Mouse (Mus musculus): ENCODE results near the gene Gm12184. TPM values are rescaled to one million over a fixed set of nuclear protein-coding genes. Genes with fewer than 3 reads are reported as not detected.
A peak's percentile ranks its signal among the peaks of the same experiment; 100 is the strongest.

The Gm12184 gene
- polyA plus RNA-seq, 1 experiment from 2014 or later, result 4.5 TPM

- ATAC-seq (ENCODE audit: insufficient number of reproducible peaks, insufficient read depth, low FRiP score, low read depth), result no peak
- WGBS, result 74% methylated on average over 15 of the region's 16 CpGs
- Histone ChIP-seq H3K9me3 (ENCODE audit: control insufficient read depth, low read depth, low read length) (no peaks in the 10 kb centered on the region), H3K9ac (replicated peaks; ENCODE audit: low read depth, low read length) (peak overlapping the region; percentile 92; the same call in 1 of the 2 replicates), H3K36me3 (ENCODE audit: control insufficient read depth, insufficient read depth, low read length) (peaks cover 31% of the 10 kb centered on the region), H3K4me2 (replicated peaks; ENCODE audit: low read depth, low read length) (peak overlapping the region; percentile 68), H3K27me3 (ENCODE audit: control insufficient read depth, insufficient read depth, low read length) (no peaks in the 10 kb centered on the region), H3K4me1 (ENCODE audit: control insufficient read depth, insufficient read depth, low read length) (peaks cover 15% of the 10 kb centered on the region; the same call in 1 of the 2 replicates), H3K4me3 (ENCODE audit: low read depth, low read length) (peak overlapping the region; percentile 74), H3K27ac (ENCODE audit: low read length) (no peak overlapping the region)
Measured at GRCm38 (mm10) chr11:48815851-48816250, 10.6 kb downstream of the Gm12184 start.

DNA sequence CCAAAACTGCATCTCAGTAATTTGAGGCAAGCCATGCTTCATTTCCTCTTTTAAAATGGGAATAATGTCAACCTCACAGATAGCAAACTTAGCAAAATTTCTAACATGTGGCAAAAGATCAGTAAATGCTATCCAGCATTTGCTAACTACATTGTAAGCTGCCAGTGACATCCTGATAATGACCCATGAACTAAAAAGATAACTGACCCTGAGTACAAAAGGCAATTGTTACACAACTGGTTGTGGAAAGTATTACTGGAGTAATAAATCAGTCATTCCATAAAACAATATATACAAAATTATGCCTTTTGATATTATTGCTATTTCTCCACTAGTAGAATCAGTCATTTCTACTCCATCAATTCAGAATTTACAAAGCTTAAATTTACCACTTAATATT lies 12.7 kb downstream of the Gm12184 start:
- Histone ChIP-seq H3K4me3 (ENCODE audit: low read depth, low read length) (no peak overlapping the region), H3K4me1 (ENCODE audit: control insufficient read depth, insufficient read depth, low read length) (peaks cover 15% of the 10 kb centered on the region; the same call in 1 of the 2 replicates), H3K4me2 (replicated peaks; ENCODE audit: low read depth, low read length) (no peak overlapping the region), H3K27ac (ENCODE audit: low read length) (no peak overlapping the region), H3K27me3 (ENCODE audit: control insufficient read depth, insufficient read depth, low read length) (no peaks in the 10 kb centered on the region), H3K36me3 (ENCODE audit: control insufficient read depth, insufficient read depth, low read length) (peaks cover 48% of the 10 kb centered on the region), H3K9me3 (ENCODE audit: control insufficient read depth, low read depth, low read length) (no peaks in the 10 kb centered on the region), H3K9ac (replicated peaks; ENCODE audit: low read depth, low read length) (no peak overlapping the region)
- no peak for ATAC-seq (ENCODE audit: insufficient number of reproducible peaks, insufficient read depth, low FRiP score, low read depth)

GRCm38 (mm10) chr11:48810142-48810541 lies 16.3 kb downstream of the Gm12184 start:
- no peaks in the 10 kb centered on the region for H3K27me3 ChIP-seq (ENCODE audit: control insufficient read depth, insufficient read depth, low read length)
- no peaks in the 10 kb centered on the region for H3K9me3 ChIP-seq (ENCODE audit: control insufficient read depth, low read depth, low read length)
- no peak overlapping the region for H3K4me2 ChIP-seq (replicated peaks; ENCODE audit: low read depth, low read length)
- H3K9ac ChIP-seq (replicated peaks; ENCODE audit: low read depth, low read length), result no peak overlapping the region
- H3K4me3 ChIP-seq (ENCODE audit: low read depth, low read length), result no peak overlapping the region
- 78% methylated on average over 2 of the region's 2 CpGs for WGBS
- no peak for ATAC-seq (ENCODE audit: insufficient number of reproducible peaks, insufficient read depth, low FRiP score, low read depth)
- 0 out of 2 replicates have a peak, but pooled peaks cover 3% of the 10 kb centered on the region for H3K4me1 ChIP-seq (ENCODE audit: control insufficient read depth, insufficient read depth, low read length)
- H3K36me3 ChIP-seq (ENCODE audit: control insufficient read depth, insufficient read depth, low read length), result peaks cover 77% of the 10 kb centered on the region
- no peak overlapping the region for H3K27ac ChIP-seq (ENCODE audit: low read length)

- H3K27me3 ChIP-seq (ENCODE audit: control insufficient read depth, insufficient read depth, low read length), result no peaks in the 10 kb centered on the region
- no peak overlapping the region for H3K27ac ChIP-seq (ENCODE audit: low read length)
- no peak overlapping the region for H3K9ac ChIP-seq (replicated peaks; ENCODE audit: low read depth, low read length)
- no peaks in the 10 kb centered on the region for H3K9me3 ChIP-seq (ENCODE audit: control insufficient read depth, low read depth, low read length)
- no peaks in the 10 kb centered on the region for H3K4me1 ChIP-seq (ENCODE audit: control insufficient read depth, insufficient read depth, low read length)
- no peak overlapping the region for H3K4me3 ChIP-seq (ENCODE audit: low read depth, low read length)
- ATAC-seq (ENCODE audit: insufficient number of reproducible peaks, insufficient read depth, low FRiP score, low read depth), result no peak
- H3K36me3 ChIP-seq (ENCODE audit: control insufficient read depth, insufficient read depth, low read length), result peaks cover 85% of the 10 kb centered on the region
- 50% methylated on average over 4 of the region's 4 CpGs for WGBS
- no peak overlapping the region for H3K4me2 ChIP-seq (replicated peaks; ENCODE audit: low read depth, low read length)
Measured at GRCm38 (mm10) chr11:48809434-48809830, 17.0 kb downstream of the Gm12184 start.

DNA sequence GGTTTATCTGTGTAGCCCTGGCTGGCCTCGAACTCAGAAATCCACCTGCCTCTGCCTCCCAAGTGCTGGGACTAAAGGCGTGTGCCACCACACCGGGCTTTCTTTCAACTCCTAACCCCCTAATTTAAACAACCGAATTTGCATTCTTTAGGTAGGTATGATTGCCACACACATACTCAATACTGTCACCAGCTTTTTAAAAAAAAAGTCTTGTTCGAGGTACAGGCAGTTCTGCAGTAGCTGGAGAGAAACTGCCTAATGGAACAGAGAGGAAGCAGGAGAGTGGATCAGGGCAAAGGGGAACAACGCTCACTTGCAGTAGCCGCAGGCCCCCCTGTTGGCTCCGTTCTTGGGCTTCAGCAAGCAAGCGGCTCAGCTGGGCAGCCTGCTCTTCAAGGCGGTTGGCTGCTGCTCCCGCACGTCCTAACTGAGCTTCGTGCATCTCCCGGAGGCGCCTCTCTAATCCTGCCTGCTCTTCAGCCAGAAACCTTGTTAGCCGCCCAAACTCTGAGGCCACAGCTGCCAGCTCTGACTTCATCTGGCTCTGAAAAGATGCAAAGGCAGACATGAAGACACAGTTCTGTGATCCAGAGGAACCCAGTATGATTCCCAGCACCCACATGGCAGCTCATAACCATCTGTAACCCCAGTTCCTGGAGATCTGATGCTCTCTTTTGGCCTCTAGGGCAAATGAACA lies 17.6 kb downstream of the Gm12184 start:
- Histone ChIP-seq H3K27ac (ENCODE audit: low read length) (no peak overlapping the region), H3K9ac (replicated peaks; ENCODE audit: low read depth, low read length) (no peak overlapping the region), H3K4me2 (replicated peaks; ENCODE audit: low read depth, low read length) (no peak overlapping the region), H3K4me3 (ENCODE audit: low read depth, low read length) (no peak overlapping the region), H3K36me3 (ENCODE audit: control insufficient read depth, insufficient read depth, low read length) (peaks cover 90% of the 10 kb centered on the region), H3K9me3 (ENCODE audit: control insufficient read depth, low read depth, low read length) (no peaks in the 10 kb centered on the region), H3K4me1 (ENCODE audit: control insufficient read depth, insufficient read depth, low read length) (no peaks in the 10 kb centered on the region), H3K27me3 (ENCODE audit: control insufficient read depth, insufficient read depth, low read length) (no peaks in the 10 kb centered on the region)
- ATAC-seq (ENCODE audit: insufficient number of reproducible peaks, insufficient read depth, low FRiP score, low read depth), result no peak
- WGBS, result 66% methylated on average over 16 of the region's 16 CpGs

DNA sequence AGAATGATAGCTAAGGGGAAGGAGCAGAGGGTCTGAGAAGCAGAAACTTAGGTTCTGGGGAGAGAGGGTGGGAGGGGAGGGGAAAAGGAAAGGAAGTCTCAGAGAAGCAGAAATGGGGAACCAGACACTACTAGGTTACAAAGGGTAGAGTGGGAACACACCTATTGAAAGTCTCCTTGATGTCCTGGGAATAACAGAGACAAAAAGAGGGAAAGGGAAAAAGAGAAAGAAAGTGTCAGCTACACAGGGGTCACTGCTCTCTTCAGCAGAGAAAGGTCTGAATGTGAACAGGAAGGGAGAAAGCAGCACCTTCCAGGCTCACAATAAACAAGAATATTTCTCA lies 18.2 kb downstream of the Gm12184 start:
- H3K9ac ChIP-seq (replicated peaks; ENCODE audit: low read depth, low read length), result no peak overlapping the region
- no peaks in the 10 kb centered on the region for H3K9me3 ChIP-seq (ENCODE audit: control insufficient read depth, low read depth, low read length)
- no peak for ATAC-seq (ENCODE audit: insufficient number of reproducible peaks, insufficient read depth, low FRiP score, low read depth)
- no peak overlapping the region for H3K4me3 ChIP-seq (ENCODE audit: low read depth, low read length)
- no peak overlapping the region for H3K4me2 ChIP-seq (replicated peaks; ENCODE audit: low read depth, low read length)
- H3K27ac ChIP-seq (ENCODE audit: low read length), result no peak overlapping the region
- no peaks in the 10 kb centered on the region for H3K4me1 ChIP-seq (ENCODE audit: control insufficient read depth, insufficient read depth, low read length)
- H3K36me3 ChIP-seq (ENCODE audit: control insufficient read depth, insufficient read depth, low read length), result peaks cover 94% of the 10 kb centered on the region
- no peaks in the 10 kb centered on the region for H3K27me3 ChIP-seq (ENCODE audit: control insufficient read depth, insufficient read depth, low read length)

DNA sequence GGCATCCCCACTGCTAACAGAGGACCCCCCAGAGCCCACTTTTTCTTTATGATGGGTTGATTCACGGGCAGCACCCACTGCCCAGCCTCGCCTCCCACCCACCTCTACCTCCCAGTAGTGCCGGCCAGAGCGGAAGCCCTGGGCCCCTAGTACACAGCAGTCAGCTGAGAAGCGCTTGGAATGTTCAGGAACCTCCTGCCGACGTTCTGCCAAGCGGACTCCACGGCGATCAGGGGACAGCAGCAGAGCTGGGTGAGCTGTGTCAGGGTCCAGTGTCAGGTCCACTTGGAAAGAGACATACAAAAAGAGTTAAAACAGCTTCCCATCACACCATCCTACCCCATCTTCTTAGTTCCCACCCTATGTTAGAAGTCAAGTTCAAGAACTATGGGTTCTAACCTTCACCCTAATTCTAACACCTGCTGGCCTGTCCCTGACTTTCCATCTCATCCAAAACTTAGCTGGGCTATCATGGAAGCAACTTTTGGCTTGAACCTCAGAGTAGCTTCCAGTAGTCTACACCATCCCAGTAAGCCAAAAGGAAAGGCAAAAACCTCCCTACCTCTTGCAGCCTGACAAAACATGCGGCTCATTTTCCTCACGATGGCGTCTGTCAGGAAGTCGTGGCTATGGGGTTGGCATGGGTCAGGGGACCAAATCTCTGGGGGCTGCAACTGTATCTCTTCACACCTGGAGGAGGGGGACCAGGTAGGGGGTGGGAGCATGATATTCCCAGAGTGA lies 18.7 kb downstream of the Gm12184 start:
- H3K9ac ChIP-seq (replicated peaks; ENCODE audit: low read depth, low read length), result no peak overlapping the region
- peaks cover 94% of the 10 kb centered on the region for H3K36me3 ChIP-seq (ENCODE audit: control insufficient read depth, insufficient read depth, low read length)
- no peaks in the 10 kb centered on the region for H3K27me3 ChIP-seq (ENCODE audit: control insufficient read depth, insufficient read depth, low read length)
- ATAC-seq (ENCODE audit: insufficient number of reproducible peaks, insufficient read depth, low FRiP score, low read depth), result peak; percentile 15; the same call in 1 of the 2 replicates
- H3K4me3 ChIP-seq (ENCODE audit: low read depth, low read length), result no peak overlapping the region
- no peak overlapping the region for H3K27ac ChIP-seq (ENCODE audit: low read length)
- no peaks in the 10 kb centered on the region for H3K4me1 ChIP-seq (ENCODE audit: control insufficient read depth, insufficient read depth, low read length)
- no peaks in the 10 kb centered on the region for H3K9me3 ChIP-seq (ENCODE audit: control insufficient read depth, low read depth, low read length)
- WGBS, result 61% methylated on average over 14 of the region's 14 CpGs
- H3K4me2 ChIP-seq (replicated peaks; ENCODE audit: low read depth, low read length), result no peak overlapping the region

GRCm38 (mm10) chr11:48806856-48807562 lies 19.4 kb downstream of the Gm12184 start:
- Histone ChIP-seq H3K9me3 (ENCODE audit: control insufficient read depth, low read depth, low read length) (no peaks in the 10 kb centered on the region), H3K27me3 (ENCODE audit: control insufficient read depth, insufficient read depth, low read length) (no peaks in the 10 kb centered on the region), H3K36me3 (ENCODE audit: control insufficient read depth, insufficient read depth, low read length) (peaks cover 94% of the 10 kb centered on the region), H3K27ac (ENCODE audit: low read length) (no peak overlapping the region), H3K4me2 (replicated peaks; ENCODE audit: low read depth, low read length) (no peak overlapping the region), H3K4me1 (ENCODE audit: control insufficient read depth, insufficient read depth, low read length) (peaks cover 5% of the 10 kb centered on the region), H3K9ac (replicated peaks; ENCODE audit: low read depth, low read length) (no peak overlapping the region), H3K4me3 (ENCODE audit: low read depth, low read length) (no peak overlapping the region)
- peak; percentile 33; the same call in 1 of the 2 replicates for ATAC-seq (ENCODE audit: insufficient number of reproducible peaks, insufficient read depth, low FRiP score, low read depth)
- WGBS, result 61% methylated on average over 21 of the region's 21 CpGs
